Mouse (Mus musculus) urinary bladder, postnatal 4 days (tissue): ENCODE results near the gene Vmn1r54.
A peak's percentile ranks its signal among the peaks of the same experiment; 100 is the strongest.
"Not testable (repeated sequence)": the region's sequence is repeated elsewhere in the genome, so short reads cannot be mapped to it uniquely, and the experiment has no call there.

ENCODE experiments used
- DNase-seq, 2 experiments: peaks; one replicate each; pipeline ENCODE4 v3.0.0; 2021 to 2022; ENCODE audit warnings: low spot score in 2 of 2

The Vmn1r54 gene

DNA sequence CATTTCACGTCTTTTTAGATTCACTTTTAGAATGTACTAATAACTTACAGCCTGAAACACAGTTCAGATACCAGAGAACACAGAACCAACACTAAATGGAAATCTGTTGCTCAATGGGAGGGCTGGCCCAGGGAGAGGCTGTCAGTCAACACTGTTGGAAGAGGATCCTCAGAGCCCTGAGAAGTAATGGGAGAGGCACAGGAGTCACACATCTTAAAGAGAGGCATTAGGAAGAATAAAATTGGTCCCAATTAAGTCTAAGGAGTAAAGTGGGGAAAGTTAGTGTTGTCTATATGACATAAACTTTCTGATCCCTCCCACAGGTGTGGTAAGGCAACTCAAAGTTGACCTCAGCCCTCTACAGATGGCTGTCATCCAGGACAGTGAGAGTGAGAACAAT, at the start of gene Vmn1r54:
Gene Vmn1r54 (plus strand): TSS at position 301 of the 400 bp plus-strand sequence.
- DNase-seq, result no peak

DNA sequence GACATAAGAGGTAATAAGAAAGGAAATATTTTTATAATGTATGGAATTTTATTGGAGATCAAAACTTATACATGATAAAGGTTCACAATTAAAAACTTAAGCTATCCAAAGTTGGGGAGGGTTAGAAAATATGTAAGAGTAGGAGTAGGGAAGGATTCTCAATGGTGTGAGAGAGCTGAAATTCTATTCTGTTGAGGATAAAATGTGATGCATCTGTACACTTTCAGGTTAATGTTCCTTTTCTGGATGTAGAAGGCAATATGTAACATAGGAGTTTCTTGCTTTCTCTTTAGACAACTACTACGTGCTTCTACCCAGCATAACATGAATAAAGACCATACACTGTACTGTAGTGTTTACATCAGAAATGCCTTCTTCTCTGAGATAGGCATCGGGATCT, 43.6 kb upstream of the Vmn1r54 start, which contains the start of gene V1ra8:
Gene V1ra8 (plus strand): TSS at position 301 of the 400 bp plus-strand sequence.
- DNase-seq, result not testable (repeated sequence)

DNA sequence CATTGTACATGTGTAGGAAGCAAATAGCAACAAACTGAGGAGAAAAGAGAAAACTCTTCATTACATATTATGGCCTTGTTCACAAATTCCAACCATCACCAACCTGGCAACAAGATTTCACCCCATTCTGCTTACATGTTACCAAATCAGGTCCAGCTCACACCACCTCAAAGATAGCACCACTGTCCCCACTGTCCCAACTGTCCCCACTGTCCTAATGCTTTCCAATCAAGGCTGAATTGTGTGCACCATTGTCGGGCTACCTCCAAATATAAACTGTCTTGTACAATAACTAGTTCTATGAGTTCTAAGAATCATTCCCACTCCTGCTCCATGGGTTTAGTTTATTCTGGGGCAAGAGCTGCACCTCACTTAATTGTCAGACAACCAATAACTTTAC, 21.8 kb upstream of the Vmn1r54 start, which contains the start of gene Vmn1r53:
Gene Vmn1r53 (minus strand): TSS at position 101 of the 400 bp plus-strand sequence.
- DNase-seq, result no peak

DNA sequence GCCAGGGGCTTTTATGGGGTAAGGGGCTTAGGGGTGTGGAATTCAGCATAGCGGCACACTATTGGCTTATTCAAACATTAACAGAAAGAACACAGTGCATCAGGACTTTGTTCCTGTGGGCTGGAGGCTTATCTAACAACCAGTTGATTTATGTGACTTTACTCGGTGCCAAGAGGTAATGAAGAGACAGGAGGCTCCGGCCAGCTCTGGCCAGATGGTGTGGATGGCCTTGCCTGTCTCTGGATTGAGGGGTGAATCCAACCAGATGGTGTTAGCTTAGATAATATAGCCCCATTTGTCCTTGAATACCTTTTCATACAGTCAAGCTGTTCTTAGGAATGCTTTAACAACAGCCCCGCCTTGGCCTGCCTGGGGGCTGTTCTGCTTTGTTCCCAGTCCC, 14.0 kb upstream of the Vmn1r54 start:
- not testable (repeated sequence) for DNase-seq

DNA sequence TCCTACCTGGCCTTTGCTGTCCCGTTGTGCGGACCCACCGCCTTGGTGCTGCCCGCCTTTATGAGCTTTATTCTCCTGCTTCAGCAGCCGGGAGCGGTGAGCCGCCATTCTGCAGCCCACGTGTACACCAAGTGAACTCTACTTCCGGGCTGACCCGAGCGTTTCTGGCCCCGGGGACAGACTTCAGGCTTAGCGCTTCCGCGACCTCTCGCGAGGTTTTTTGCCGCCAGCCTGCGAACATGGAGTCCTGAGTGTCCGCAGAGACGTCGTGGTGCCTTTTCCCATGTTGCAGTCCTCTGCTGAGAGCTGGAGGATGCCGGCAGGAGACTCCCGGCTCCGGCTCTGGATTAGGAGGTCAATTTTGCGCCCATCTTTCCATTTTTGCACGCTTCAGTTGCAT, 13.4 kb upstream of the Vmn1r54 start:
- no peak for DNase-seq

DNA sequence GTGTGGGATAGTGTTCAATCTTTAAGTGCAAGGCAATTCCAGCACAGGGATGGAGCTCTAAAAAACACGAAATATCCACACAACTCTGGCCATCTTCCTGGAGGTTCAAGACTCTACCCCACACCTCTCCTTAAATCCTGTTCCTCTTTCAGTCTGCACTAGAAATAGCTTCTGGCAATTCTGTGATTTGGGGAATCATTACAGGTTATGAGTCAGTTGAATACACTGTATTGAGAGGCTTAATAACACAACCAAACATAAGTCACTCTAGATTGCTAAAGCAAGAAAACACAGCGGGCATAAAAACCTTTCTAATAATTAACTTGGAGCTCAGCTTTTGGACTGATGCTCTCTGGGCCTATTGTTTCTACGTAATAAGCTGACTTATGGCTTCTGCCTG, 2.1 kb upstream of the Vmn1r54 start:
- DNase-seq, result no peak

DNA sequence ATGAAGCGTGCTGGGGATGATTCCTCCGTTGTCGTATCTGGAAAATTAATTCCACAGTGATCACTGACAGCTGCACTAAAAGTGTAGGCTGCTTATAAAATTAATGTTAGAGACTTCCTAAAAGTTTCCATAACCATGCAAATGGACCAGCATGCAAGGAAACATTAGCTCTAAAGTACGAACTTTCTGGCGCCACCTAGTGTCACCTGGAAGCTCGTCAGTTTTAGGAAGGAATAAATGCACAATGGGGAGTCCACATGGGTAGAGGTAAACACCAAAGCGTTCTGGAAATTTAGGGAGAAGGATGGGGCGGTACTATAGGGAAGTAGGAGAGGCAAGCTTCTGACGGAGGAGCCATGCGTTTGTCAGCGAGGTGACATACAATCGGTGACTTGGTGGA, 42.2 kb downstream of the Vmn1r54 start:
- DNase-seq, result no peak

DNA sequence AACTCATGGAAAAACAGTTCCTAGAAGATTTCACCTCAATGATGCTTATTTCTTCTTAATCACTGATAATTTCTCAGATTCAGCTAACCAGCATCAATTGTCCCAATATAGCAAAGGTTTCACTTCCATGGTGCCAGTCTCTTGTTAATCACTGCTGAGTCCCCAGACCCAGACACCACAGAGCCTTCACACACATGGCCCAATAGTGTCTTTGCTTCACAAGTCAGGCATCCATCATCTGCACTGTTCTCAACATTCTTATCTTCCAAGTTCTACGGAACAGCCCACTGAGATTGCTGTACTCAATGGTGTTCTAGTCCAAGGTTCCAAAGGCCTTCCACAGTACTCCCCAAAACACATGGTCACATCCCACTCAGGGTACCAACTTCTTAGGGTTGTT, 54.8 kb downstream of the Vmn1r54 start, which contains the start of gene BC048671:
Gene BC048671 (plus strand): TSS at position 301 of the 400 bp plus-strand sequence.
- DNase-seq, result no peak

DNA sequence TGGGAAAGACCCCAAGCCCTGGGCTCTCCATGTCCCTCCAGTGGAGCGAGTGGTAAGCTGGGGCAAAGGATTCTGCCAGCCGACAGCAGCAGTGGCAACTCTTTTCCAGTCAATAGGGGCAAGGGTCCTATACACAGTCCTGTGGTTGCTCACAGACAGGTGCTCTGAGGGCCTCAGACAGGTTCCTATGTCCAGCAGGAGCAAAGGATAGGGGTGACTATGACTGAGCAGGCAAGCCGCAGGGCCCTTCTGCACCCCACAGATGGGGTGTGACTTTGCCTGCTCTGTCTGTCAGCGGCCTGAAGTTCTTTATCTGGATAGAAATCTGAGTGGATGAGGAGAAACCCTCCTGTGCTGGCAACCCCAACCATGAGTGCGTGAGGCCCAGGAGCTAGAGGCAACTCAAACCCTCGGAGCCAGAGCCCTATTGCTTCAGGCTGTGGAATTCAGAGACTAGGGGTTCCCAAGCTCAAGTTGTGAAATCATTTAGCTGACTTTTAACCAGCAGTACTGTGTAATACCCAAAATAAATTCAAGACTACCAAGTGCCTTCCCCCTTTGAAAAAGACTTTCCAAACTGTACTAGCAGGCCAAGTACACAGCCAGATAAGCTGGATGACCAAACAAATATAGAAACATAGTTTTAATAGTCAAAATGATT, 60.3 kb downstream of the Vmn1r54 start:
- DNase-seq, result no peak

DNA sequence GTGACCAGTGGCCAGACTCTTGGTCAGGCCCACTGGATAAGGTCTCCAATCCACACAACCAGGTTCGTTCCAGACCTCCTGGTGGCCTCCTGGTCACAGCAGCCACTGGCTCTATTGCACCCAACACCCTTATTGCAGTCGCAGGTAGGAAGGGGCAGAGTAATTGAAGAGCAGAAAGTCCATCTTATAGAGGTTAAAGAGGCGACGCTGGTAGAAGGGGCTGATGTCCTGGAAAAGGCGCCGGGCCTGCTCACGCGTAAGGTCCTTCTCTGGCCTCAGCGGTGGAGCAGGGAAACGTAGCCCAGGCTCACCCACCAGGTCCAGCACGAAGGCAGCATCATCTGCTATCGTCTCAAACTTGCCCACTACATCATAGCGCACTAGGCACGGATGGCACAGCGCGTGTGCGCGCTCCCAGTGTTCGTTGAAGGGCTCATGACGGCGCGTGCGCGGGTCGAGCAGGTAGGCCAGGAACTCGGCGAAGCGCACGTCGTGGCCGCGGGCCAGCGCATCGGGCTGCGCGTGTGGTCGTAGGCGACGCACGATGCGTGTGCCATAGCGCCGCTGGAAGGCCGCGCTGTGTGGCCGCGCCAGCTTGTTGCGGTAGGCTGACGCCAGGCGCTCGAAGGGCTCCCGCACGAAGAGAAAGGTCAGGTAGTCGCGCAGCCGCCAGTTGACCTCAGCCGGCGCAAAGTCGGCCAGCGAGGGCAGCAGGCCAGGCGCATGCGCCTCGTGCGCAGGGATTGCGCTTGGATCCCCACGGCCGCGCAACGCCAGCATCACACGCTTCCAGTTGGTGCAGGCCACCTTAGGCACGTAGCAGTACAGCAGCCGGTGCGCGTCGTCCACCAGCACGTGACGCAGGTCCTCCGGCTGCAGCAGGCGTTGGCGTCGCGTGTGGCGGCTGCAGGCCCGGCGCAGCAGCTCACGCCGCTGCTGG, 63.0 kb downstream of the Vmn1r54 start:
- no peak for DNase-seq

DNA sequence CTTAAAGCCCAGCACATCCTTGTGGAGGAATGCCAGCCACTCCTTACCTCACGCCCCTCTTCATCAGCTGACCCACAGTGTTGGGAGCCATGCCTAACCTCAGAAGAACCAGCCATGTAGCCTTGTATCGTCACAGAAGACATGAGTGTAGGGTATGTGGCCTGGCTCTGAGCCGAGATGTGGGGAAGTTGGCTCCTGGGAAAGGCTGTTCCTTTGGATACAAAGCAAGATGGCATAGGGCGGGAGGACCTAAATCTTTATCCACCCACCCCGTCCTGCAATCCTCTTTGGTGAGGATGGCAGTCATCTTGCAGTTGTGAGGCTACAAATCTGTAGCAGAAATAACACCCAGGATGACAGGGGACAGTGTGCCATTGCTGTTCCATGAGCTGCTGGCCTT, 69.9 kb downstream of the Vmn1r54 start:
- DNase-seq, result no peak

DNA sequence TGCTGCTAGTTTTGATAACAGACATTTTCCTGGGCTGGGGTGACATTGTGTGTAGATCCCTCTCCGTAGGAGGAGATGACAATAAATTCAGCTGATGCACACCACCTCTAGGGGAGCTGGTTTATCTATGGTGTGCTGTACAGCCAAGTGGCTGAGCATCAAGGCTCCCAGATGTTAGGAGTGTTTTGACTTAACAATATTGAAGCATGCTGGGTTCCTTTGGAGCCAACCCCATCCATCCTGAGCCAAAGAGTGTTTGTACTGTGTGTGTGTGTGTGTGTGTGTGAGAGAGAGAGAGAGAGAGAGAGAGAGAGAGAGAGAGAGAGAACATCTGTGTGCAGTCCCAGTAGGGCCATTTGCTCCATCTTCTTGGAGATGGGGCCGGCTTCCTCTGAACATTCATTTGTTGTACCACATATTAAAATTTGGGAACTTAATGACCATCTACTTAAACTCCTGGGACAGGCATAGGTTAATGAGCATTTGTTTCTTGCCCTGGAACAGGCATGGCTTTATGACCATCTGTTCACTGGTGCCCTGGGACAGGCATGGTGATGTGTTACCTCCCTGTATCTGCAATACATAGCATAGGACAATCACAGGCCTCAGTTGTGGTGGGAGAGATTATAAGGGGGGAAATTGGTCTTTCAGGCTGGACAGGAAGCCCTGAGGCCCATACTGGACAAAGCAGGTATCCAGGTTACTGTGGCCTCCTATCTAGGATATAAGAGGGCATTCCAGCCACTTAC, 71.6 kb downstream of the Vmn1r54 start:
- DNase-seq, result no peak

DNA sequence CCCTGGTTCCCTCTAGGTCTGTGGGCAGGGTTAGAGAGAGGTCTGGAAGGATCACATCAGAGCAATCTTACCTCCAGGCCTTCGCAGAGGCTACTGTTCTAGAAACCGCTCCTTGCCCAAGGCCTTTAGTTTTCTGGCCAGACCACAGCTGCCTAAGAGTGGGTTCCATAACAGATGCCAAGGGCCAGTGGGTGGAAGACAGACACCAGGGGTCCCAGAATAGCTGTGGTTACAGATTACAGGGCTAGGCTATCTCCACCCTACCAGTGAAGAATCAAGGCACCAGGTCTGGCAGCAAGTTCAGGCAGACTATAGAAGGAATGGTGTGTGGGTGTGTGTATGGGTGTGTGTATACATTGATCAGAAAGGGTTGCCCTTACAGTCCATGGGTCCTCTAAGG, 72.9 kb downstream of the Vmn1r54 start:
- no peak for DNase-seq

DNA sequence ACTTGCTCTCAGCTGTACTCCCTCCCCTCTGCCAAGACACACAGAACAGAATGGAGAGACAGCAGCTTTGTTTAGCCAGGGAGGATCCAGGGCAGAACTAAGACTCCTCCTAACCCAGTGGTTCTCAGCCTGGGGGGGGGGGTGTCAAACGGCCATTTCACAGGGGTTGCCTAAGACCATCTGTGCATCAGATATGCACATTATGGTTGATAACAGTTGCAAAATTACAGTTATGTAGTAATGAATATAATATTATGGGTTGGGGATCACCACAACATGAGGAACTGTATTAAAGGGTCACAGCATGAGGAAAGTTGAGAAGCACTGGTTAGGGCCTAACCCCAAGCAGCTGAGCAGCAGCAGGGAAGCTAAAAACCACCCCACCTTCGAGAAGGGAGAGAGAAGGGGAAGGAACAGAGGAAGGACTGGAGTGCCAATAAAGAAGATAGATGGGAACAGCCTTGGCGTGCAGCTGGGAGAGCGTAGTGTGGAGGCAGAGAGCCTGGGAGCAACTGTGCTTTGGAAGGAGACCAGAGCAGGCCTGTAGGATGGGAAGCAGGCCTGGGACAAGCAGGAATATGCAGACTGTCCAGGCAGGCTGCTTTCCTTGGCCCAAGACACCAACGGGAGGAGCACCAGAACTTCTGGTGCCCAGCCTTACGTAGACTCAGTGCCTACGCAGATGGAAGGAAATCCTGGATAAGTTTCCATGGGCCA, 73.5 kb downstream of the Vmn1r54 start:
- DNase-seq, result peak in 1 of 2 experiments; percentile 49

DNA sequence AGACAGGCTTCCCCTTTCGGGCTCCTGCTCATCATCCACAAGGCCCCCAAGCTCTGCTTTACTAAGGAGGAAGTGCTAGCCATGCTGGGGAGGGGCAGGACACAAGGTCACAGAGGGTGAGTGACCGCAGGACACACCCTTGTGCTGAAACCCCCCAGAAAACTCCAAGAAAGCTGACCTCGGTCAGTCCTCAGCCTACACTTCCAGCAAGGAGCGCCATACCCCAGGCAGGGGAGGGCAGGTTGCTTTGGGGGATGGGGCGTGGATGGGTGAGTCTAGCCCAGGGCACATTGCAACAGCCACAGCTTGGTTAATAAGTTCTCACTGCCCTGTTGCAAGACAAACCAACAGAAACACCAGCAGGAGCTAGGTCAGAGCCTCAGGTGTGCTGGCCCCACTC, 74.3 kb downstream of the Vmn1r54 start:
- DNase-seq, result no peak
